Mouse (Mus musculus) WW6 (cell line): ENCODE measurements around the gene Hps1.
A peak's percentile ranks its signal among the peaks of the same experiment; 100 is the strongest.

ENCODE experiments used
- DNase-seq: peaks from one replicate; pipeline ENCODE4 v3.0.0-alpha.2; 2013; ENCODE audit warnings: low read depth, low spot score

Gene Hps1

GRCm38 (mm10) chr19:42755148-42755870, 24.5 kb downstream of the Hps1 start:
- DNase-seq = no peak

- DNase-seq = no peak
These were observed 26.4 kb downstream of the Hps1 start for GRCm38 (mm10) chr19:42753141-42753917.

GRCm38 (mm10) chr19:42752363-42752931, 27.3 kb downstream of the Hps1 start, which contains the start of gene Pyroxd2:
Pyroxd2 (minus strand) TSS chr19:42752775.
- peak; percentile 50 for DNase-seq

GRCm38 (mm10) chr19:42750196-42750595, 29.6 kb downstream of the Hps1 start:
- DNase-seq = no peak

GRCm38 (mm10) chr19:42746702-42747101, 33.1 kb downstream of the Hps1 start:
- no peak for DNase-seq

GRCm38 (mm10) chr19:42745869-42746224, 33.9 kb downstream of the Hps1 start:
- no peak for DNase-seq

- no peak for DNase-seq
These were observed 34.5 kb downstream of the Hps1 start for GRCm38 (mm10) chr19:42745084-42745868.

GRCm38 (mm10) chr19:42744162-42744586, 35.6 kb downstream of the Hps1 start:
- no peak for DNase-seq

GRCm38 (mm10) chr19:42743261-42743660, 36.5 kb downstream of the Hps1 start:
- no peak for DNase-seq

GRCm38 (mm10) chr19:42741884-42742283, 37.9 kb downstream of the Hps1 start:
- DNase-seq = no peak

- no peak for DNase-seq
These were observed 39.4 kb downstream of the Hps1 start for GRCm38 (mm10) chr19:42740163-42740899.

- DNase-seq = no peak
These were observed 40.0 kb downstream of the Hps1 start for GRCm38 (mm10) chr19:42739734-42740133.

- DNase-seq = no peak
These were observed 42.0 kb downstream of the Hps1 start for GRCm38 (mm10) chr19:42737753-42738152.

- DNase-seq = no peak
These were observed 44.8 kb downstream of the Hps1 start for GRCm38 (mm10) chr19:42734982-42735381.

- no peak for DNase-seq
These were observed 52.4 kb downstream of the Hps1 start for GRCm38 (mm10) chr19:42727424-42727823.

GRCm38 (mm10) chr19:42726766-42727165, 53.0 kb downstream of the Hps1 start:
- DNase-seq = no peak

GRCm38 (mm10) chr19:42725973-42726350, 53.8 kb downstream of the Hps1 start:
- no peak for DNase-seq

GRCm38 (mm10) chr19:42725056-42725972, 54.5 kb downstream of the Hps1 start:
- no peak for DNase-seq

GRCm38 (mm10) chr19:42723302-42723701, 56.5 kb downstream of the Hps1 start:
- no peak for DNase-seq

GRCm38 (mm10) chr19:42722500-42722899, 57.3 kb downstream of the Hps1 start:
- no peak for DNase-seq
